Mouse (Mus musculus) spleen, adult 2 months (tissue): Measurements from ENCODE around the gene Adprh. TPM values are rescaled to one million over a fixed set of nuclear protein-coding genes. Genes with fewer than 3 reads are reported as not detected.

Experiments
- DNase-seq, 2 experiments: peaks; one replicate each; pipeline versions ENCODE4 v3.0.0 to v3.0.0-alpha.2; 2012 to 2021; ENCODE audit warnings: low spot score in 2 of 2, low read depth in 1 of 2
- H3K27ac ChIP-seq: fragments of 200-500 bp; 2 replicates; pipeline ENCODE4 v1.5.1; 2012; ENCODE audit warnings: low read length, inconsistent platforms; ENCODE audit not compliant: insufficient read depth
- H3K27me3 ChIP-seq: fragments of 200-500 bp; 2 replicates; pipeline ENCODE4 v1.6.1; 2012; ENCODE audit warnings: mild to moderate bottlenecking, moderate library complexity, low read length, inconsistent platforms; ENCODE audit not compliant: control insufficient read depth, insufficient read depth
- H3K36me3 ChIP-seq: fragments of 200-500 bp; 2 replicates; pipeline ENCODE4 v1.6.1; 2012; ENCODE audit warnings: mild to moderate bottlenecking, low read length, inconsistent platforms; ENCODE audit not compliant: control insufficient read depth, insufficient read depth
- H3K4me1 ChIP-seq: fragments of 200-500 bp; 2 replicates; pipeline ENCODE4 v1.6.1; 2011; ENCODE audit warnings: inconsistent platforms; ENCODE audit not compliant: control insufficient read depth, insufficient read depth, insufficient read length
- H3K4me3 ChIP-seq: fragments of 200-500 bp; 2 replicates; pipeline ENCODE4 v1.5.1; 2011; ENCODE audit warnings: mild to moderate bottlenecking, inconsistent platforms; ENCODE audit not compliant: insufficient read depth, insufficient read length; ENCODE audit errors: extremely low read depth
- CTCF ChIP-seq: fragments of 200-500 bp; IDR thresholded peaks from 2 replicates; pipeline ENCODE4 v1.5.1; 2011; ENCODE audit warnings: mild to moderate bottlenecking, inconsistent platforms; ENCODE audit not compliant: insufficient read depth, insufficient read length, insufficient replicate concordance; ENCODE audit errors: extremely low read depth
- POLR2A ChIP-seq: fragments of 200-500 bp; IDR thresholded peaks from 2 replicates; pipeline ENCODE4 v1.6.1; 2011; ENCODE audit warnings: low read depth, low read length, inconsistent platforms
- WGBS: fragments of 180-500 bp; shearing (Covaris S2); methylation state at CpG from one replicate; pipeline ENCODE4 v1.1.7; 2018; 5-methylcytosine and 5-hydroxymethylcytosine counted together
- polyA plus RNA-seq: library from polyadenylated mRNA; depleted of rRNA; stranded (reverse); fragments of >200 nt; gene quantifications from 2 replicates; pipeline ENCODE4 v1.2.3, GENCODE M21; 2012

Gene Adprh
- polyA plus RNA-seq, 1 experiment: 47.4 TPM

DNA sequence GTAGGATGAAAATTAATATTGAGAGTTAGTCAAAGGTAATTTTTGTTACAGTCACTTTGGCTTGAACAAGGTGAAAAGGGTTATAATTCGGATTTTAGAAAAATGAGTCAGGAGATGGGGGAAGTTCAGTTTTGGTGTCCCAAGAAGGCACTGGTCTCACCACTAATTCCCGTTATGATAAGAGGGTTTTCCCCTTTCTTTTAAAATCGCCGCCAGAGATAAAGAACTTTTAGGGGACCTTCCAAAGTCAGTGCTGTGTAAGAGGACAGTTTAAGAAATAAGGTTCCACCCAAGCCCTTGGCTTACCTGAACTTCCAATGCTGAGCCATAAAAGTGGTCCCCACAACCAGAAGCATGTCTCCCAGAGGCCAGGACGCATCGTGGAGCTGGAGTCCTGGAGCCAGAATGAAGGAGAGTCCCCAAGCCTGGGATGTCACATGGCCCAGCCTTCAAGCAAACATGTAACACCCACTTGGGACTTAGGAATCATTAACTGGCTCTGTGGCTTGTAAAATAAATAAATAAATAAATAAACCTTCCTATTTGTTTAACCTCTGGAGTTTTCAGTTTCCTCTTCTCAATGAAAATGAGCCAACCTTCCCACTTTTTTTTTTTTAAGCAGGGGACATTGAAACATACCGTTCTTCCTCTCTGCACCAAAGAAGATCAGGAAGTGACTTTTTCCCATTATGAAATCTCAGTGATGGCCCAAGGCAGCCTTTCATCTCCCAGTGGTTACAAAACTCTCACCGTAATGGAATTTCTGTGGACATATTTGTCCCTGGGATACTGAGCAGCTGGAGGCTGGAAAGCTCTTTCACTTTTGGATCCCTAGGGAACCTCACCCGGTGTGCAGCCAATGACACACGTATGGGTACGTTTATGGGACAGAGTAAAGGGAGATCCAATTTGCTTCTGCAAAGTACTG is 19.7 kb downstream of the Adprh start, which contains the start of gene Pla1a:
Gene Pla1a, minus strand, starts transcription at position 648 of the 928 bp plus-strand sequence.
- Histone ChIP-seq H3K4me3 (no peak within 1 kb of the TSS), H3K27ac (peak within 1 kb of the TSS; percentile 25; the same call in 1 of the 2 replicates), H3K36me3 (no peaks in the 10 kb centered on the region), H3K4me1 (no peaks in the 10 kb centered on the region), H3K27me3 (no peaks in the 10 kb centered on the region)
- DNase-seq: no peak
- TF ChIP-seq CTCF: no peak
- no peak for TF ChIP-seq POLR2A
- 78% methylated on average over 11 of the region's 11 CpGs for WGBS

DNA sequence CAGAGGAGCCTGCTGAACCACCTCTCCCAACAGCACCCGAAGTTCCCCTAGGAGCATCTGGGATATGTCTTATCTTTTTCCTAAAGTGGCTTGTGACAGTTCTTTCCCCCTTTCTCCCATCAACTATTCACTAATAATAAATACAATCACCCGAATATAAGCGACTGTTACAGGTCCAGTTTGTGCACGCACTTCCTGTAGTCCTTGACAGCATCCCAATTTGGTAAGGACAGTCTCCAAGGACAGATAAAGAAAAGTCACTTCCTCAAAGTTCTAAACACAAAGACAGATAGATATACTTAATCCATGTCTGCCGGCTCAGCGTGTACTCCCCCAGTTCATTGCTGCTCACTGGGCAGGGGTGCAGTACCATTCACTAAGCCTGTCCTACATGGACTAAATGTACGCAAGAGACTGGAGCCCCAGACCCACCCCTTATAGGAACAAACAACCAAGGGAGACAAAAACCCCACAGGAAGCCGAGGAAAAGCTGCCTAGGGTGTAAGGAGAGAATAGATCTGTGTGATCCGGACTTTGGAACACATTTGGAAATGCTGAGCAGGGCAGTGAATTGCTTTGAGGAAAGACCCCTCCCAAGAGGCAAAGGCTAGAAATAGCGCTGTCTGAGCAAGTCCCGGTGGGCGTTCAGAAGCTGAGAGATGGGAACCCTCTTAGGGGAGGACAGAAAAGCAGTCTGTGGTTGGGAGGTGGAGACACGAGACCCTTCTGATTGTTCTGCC is 20.9 kb downstream of the Adprh start:
- WGBS: 76% methylated on average over 13 of the region's 13 CpGs
- TF ChIP-seq CTCF: no peak
- TF ChIP-seq POLR2A: no peak
- no peak for DNase-seq
- Histone ChIP-seq H3K36me3 (no peaks in the 10 kb centered on the region), H3K27ac (peak overlapping the region; percentile 25; the same call in 1 of the 2 replicates), H3K4me1 (no peaks in the 10 kb centered on the region), H3K27me3 (no peaks in the 10 kb centered on the region), H3K4me3 (no peak overlapping the region)

DNA sequence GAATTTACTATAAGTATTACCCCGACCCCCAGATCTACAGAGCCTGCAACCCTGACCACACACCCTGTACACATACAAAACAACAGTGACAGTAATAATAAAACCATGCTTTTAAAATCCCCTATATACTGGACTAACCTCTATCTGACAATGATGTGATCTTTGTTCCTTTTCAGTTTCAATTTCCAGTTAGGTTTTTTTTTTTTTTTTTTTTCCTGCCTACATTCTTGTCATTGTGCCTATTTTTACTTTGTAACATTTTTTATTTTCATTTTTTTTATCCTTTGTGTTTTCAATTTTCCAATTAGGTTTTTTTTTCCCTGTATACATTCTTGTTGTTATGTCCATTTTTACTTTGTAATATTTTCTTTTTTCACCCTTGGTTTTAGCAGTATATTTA is 26.7 kb downstream of the Adprh start:
- no peaks in the 10 kb centered on the region for H3K4me1 ChIP-seq
- H3K27ac ChIP-seq: no peak overlapping the region
- no peaks in the 10 kb centered on the region for H3K27me3 ChIP-seq
- 72% methylated on average over 1 of the region's 1 CpGs for WGBS
- TF ChIP-seq CTCF (no peak), POLR2A (no peak)
- no peak overlapping the region for H3K4me3 ChIP-seq
- H3K36me3 ChIP-seq: no peaks in the 10 kb centered on the region
- no peak for DNase-seq

DNA sequence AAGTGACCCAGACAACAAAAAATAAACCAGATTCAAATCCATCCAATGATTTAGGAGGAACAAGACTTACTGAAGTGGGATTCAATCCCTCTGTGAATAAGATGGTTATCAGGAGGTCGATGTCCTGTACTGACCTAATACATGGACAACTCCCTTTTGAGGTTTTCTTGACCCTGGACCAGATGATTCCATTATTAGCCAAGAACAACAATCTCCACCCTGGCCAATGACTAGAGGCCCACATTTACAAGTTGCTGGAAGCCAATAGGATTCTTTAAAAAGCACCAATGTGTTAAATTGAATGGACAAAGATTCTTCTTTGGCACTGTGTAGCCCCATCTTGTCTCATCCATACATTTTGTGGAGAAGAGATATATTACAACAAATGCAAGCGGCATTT is 27.1 kb downstream of the Adprh start:
- DNase-seq: no peak
- no peaks in the 10 kb centered on the region for H3K36me3 ChIP-seq
- 83% methylated on average over 2 of the region's 2 CpGs for WGBS
- no peak for TF ChIP-seq CTCF
- no peak for TF ChIP-seq POLR2A
- H3K27me3 ChIP-seq: no peaks in the 10 kb centered on the region
- H3K4me3 ChIP-seq: no peak overlapping the region
- H3K27ac ChIP-seq: no peak overlapping the region
- H3K4me1 ChIP-seq: no peaks in the 10 kb centered on the region

DNA sequence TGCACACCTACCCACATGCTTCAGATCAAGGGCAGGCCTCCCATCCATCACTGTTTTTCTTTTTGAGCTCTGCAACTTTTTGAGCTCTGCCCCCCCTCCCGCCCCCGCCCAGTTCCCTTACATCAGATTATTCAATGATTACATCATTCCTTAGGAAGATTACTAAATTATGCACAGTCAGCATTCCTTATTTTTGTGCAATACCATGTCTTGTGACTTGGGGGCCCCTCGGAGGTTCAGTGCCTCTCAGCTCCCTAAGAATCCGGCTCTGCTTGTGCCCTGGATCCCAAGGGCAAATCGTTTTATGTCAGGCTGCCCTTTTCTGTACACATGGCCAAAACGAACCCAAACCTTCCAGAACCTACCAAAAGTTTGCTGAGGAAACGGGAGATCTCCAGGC is 37.5 kb downstream of the Adprh start:
- Histone ChIP-seq H3K27ac (no peak overlapping the region), H3K4me3 (no peak overlapping the region), H3K36me3 (no peaks in the 10 kb centered on the region), H3K27me3 (no peaks in the 10 kb centered on the region), H3K4me1 (no peaks in the 10 kb centered on the region)
- DNase-seq: no peak
- no peak for TF ChIP-seq POLR2A
- TF ChIP-seq CTCF: no peak
- 79% methylated on average over 7 of the region's 7 CpGs for WGBS

DNA sequence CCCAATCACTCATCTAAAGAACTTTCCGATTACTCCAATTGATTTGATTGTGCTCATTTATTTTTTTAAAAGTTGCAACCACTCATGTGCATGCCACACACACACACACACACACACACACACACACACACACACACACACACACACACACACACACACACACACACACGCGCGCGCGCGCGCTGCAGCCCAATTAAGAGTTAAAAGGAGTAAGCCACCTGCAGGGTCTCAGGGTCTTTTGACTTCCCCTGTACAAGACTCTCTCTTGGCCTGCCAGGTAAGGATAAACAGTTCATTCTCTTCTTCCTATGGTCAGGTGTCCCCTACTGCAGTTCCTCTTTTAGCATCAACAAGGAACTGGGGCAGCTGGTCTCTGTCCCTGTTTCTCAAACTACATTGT is 44.1 kb downstream of the Adprh start:
- peaks cover 9% of the 10 kb centered on the region; the same call in 1 of the 2 replicates for H3K4me1 ChIP-seq
- no peak for DNase-seq
- 92% methylated on average over 8 of the region's 8 CpGs for WGBS
- H3K36me3 ChIP-seq: no peaks in the 10 kb centered on the region
- H3K4me3 ChIP-seq: no peak overlapping the region
- H3K27me3 ChIP-seq: no peaks in the 10 kb centered on the region
- no peak for TF ChIP-seq POLR2A
- TF ChIP-seq CTCF: no peak
- H3K27ac ChIP-seq: no peak overlapping the region
